In genomic region chr2:77401438-77402235, GRCm38 (mm10) we compare ENCODE assay signal across 9 mouse cellular contexts.
DNase-seq lines count a peak whose midpoint lies in the region; ATAC-seq and TF ChIP-seq lines count a peak whose summit lies in the region.
"Had no signal": no experiment of that assay in that cellular context is flagged by ENCODE, and none has a peak within 500 bp of the region (broad histone marks: within the 10 kb centered on the region; RNA-seq: fewer than 3 reads in every experiment).

No protein-coding gene starts in this region.

- H3K9ac ChIP-seq in kidney, embryonic 15.5 days, result peak overlapping the region; percentile 26; the same call in 1 of the 2 replicates
- no peak overlapping the region for H3K9ac ChIP-seq in forebrain, postnatal 0 days
- 0 out of 2 replicates have a peak overlapping the region, but pooled peaks have one; percentile 18 for H3K9ac ChIP-seq in neural tube, embryonic 12.5 days

- intact Hi-C loops in left cerebral cortex, postnatal 10 days (cut with DNase I), result no loop called here

- no peak overlapping the region for H3K27ac ChIP-seq in kidney, embryonic 15.5 days
- H3K27ac ChIP-seq in forebrain, postnatal 0 days (ENCODE audit: low read depth, low read length), result no peak overlapping the region
- no peak overlapping the region for H3K27ac ChIP-seq in neural tube, embryonic 12.5 days
- no peak overlapping the region for H3K27ac ChIP-seq in thymus, adult 2 months (ENCODE audit: control insufficient read depth, insufficient read depth, low read length)

- no peaks in the 10 kb centered on the region for H3K27me3 ChIP-seq in kidney, embryonic 15.5 days
- no peaks in the 10 kb centered on the region for H3K27me3 ChIP-seq in forebrain, postnatal 0 days (ENCODE audit: insufficient read depth, low read length)
- no peaks in the 10 kb centered on the region for H3K27me3 ChIP-seq in neural tube, embryonic 12.5 days (replicated peaks)
- H3K27me3 ChIP-seq in thymus, adult 2 months (ENCODE audit: control insufficient read depth, insufficient read depth, low read length), result peaks cover 3% of the 10 kb centered on the region; the same call in 1 of the 2 replicates

- peak overlapping the region; percentile 30 for H3K4me3 ChIP-seq in kidney, embryonic 15.5 days (replicated peaks)
- H3K4me3 ChIP-seq in forebrain, postnatal 0 days (ENCODE audit: low read depth, low read length), result no peak overlapping the region
- no peak overlapping the region for H3K4me3 ChIP-seq in neural tube, embryonic 12.5 days
- no peak overlapping the region for H3K4me3 ChIP-seq in thymus, adult 2 months (ENCODE audit: control insufficient read depth, insufficient read depth, low read length)

- peak; percentile 56 for ATAC-seq in kidney, embryonic 15.5 days (replicated peaks; ENCODE audit: low FRiP score)
- ATAC-seq in forebrain, postnatal 0 days, result peak; percentile 86
- ATAC-seq in neural tube, embryonic 12.5 days (ENCODE audit: low FRiP score, low read depth), result peak; percentile 66

- peaks cover 9% of the 10 kb centered on the region for H3K4me1 ChIP-seq in kidney, embryonic 15.5 days
- H3K4me1 ChIP-seq in forebrain, postnatal 0 days (ENCODE audit: insufficient read depth), result peaks cover 3% of the 10 kb centered on the region; the same call in 1 of the 2 replicates
- H3K4me1 ChIP-seq in neural tube, embryonic 12.5 days, result peaks cover 10% of the 10 kb centered on the region; the same call in 1 of the 2 replicates
- no peaks in the 10 kb centered on the region for H3K4me1 ChIP-seq in thymus, adult 2 months (replicated peaks; ENCODE audit: control insufficient read depth, insufficient read depth, low read length)

- peak; percentile 48 for TF ChIP-seq CTCF in forebrain, postnatal 0 days (IDR thresholded peaks at IDR 0.05; ENCODE audit: low read depth)
- TF ChIP-seq CTCF in thymus, adult 2 months (IDR thresholded peaks at IDR 0.05; ENCODE audit: borderline replicate concordance, control insufficient read depth, extremely low read depth, insufficient read depth, low read length, poor library complexity), result no peak

- H3K4me2 ChIP-seq in kidney, embryonic 15.5 days, result peak overlapping the region; percentile 63
- H3K4me2 ChIP-seq in forebrain, postnatal 0 days (ENCODE audit: low read depth), result peak overlapping the region; percentile 3; the same call in 1 of the 2 replicates
- peak overlapping the region; percentile 50 for H3K4me2 ChIP-seq in neural tube, embryonic 12.5 days (replicated peaks)

- H3K9me3 ChIP-seq in kidney, embryonic 15.5 days (replicated peaks), result no peaks in the 10 kb centered on the region
- no peaks in the 10 kb centered on the region for H3K9me3 ChIP-seq in forebrain, postnatal 0 days (ENCODE audit: low read length)
- no peaks in the 10 kb centered on the region for H3K9me3 ChIP-seq in neural tube, embryonic 12.5 days

- TF ChIP-seq POLR2A in thymus, adult 2 months (IDR thresholded peaks at IDR 0.05; ENCODE audit: control insufficient read depth, extremely low read depth, insufficient read depth, low read length, poor library complexity), result no peak

- H3K36me3 ChIP-seq in kidney, embryonic 15.5 days, result no peaks in the 10 kb centered on the region
- H3K36me3 ChIP-seq in forebrain, postnatal 0 days (ENCODE audit: insufficient read depth), result no peaks in the 10 kb centered on the region
- H3K36me3 ChIP-seq in neural tube, embryonic 12.5 days, result no peaks in the 10 kb centered on the region
- H3K36me3 ChIP-seq in thymus, adult 2 months (ENCODE audit: control insufficient read depth, insufficient read depth, low read length), result no peaks in the 10 kb centered on the region
- H3K36me3 ChIP-seq: G1E had no signal

- no peak for DNase-seq in kidney, adult 9 months
- DNase-seq in cerebellum, adult 11-12 months, result peak; percentile 45
- DNase-seq in forebrain, postnatal 0 days, result peak; percentile 62
- peak; percentile 36 to 39 for DNase-seq in left cerebral cortex, postnatal 10 days (ENCODE audit: extremely low spot score in 1 of 2, low spot score in 2 of 2)
- DNase-seq in thymus, adult 2 months, result no peak
- no peak for DNase-seq in adipocyte (ENCODE audit: low spot score)

- 5% methylated on average over 13 of the region's 13 CpGs for WGBS in kidney, embryonic 15.5 days
- 11% methylated on average over 13 of the region's 13 CpGs for WGBS in forebrain, postnatal 0 days
- WGBS in neural tube, embryonic 12.5 days, result 8% methylated on average over 13 of the region's 13 CpGs
- 24% methylated on average over 13 of the region's 13 CpGs for WGBS in thymus, adult 2 months

Comparison
In these comparisons a context has a peak if more than half of its experiments do, and no peak if none do; other contexts are left out.
1. H3K4me2 ChIP-seq: peak in every context shown above with its lines; median percentile 63 in kidney, embryonic 15.5 days; 50 in neural tube, embryonic 12.5 days; 3 in forebrain, postnatal 0 days.
2. DNase-seq: peak in cerebellum, adult 11-12 months (single experiment), forebrain, postnatal 0 days (single experiment) and left cerebral cortex, postnatal 10 days (2 of 2); none in kidney, adult 9 months (single experiment), thymus, adult 2 months (single experiment) and adipocyte (single experiment).
3. Peak in every context shown above with its lines, with median percentiles within 50 percentile points of each other: ATAC-seq.